Mouse (Mus musculus): ENCODE measurements at regions not wholly inside any gene's neighbourhood (a gene's known extent, or its start where the extent isn't known, plus 50 kb on each side); places are given as distances from the start of the nearest gene placed in this dataset.
A peak's percentile ranks its signal among the peaks of the same experiment; 100 is the strongest.

- Histone ChIP-seq H3K27me3 (ENCODE audit: control insufficient read depth, insufficient read depth, low read length) (no peaks in the 10 kb centered on the region), H3K4me1 (ENCODE audit: control insufficient read depth, insufficient read depth, low read length) (peaks cover 4% of the 10 kb centered on the region), H3K27ac (ENCODE audit: control insufficient read depth, insufficient read depth, low read depth, low read length) (no peak overlapping the region), H3K36me3 (ENCODE audit: control insufficient read depth, insufficient read depth, low read length) (no peaks in the 10 kb centered on the region), H3K4me3 (ENCODE audit: control insufficient read depth, low read depth, low read length) (no peak overlapping the region)
- no peak for TF ChIP-seq CTCF (IDR thresholded peaks at IDR 0.05; ENCODE audit: control insufficient read depth, insufficient read depth, insufficient replicate concordance, low read depth, low read length)
- no peak for TF ChIP-seq POLR2A (IDR thresholded peaks at IDR 0.05; ENCODE audit: control insufficient read depth, low read depth, low read length)
Measured at GRCm38 (mm10) chr13:45242261-45242660, 147.3 kb upstream of the Mylip start.

- Histone ChIP-seq H3K27ac (ENCODE audit: control insufficient read depth, insufficient read depth, low read depth, low read length) (no peak overlapping the region), H3K27me3 (ENCODE audit: control insufficient read depth, insufficient read depth, low read length) (no peaks in the 10 kb centered on the region), H3K4me1 (ENCODE audit: control insufficient read depth, insufficient read depth, low read length) (peaks cover 4% of the 10 kb centered on the region), H3K4me3 (ENCODE audit: control insufficient read depth, low read depth, low read length) (peak overlapping the region; percentile 68), H3K36me3 (ENCODE audit: control insufficient read depth, insufficient read depth, low read length) (no peaks in the 10 kb centered on the region)
- TF ChIP-seq CTCF (IDR thresholded peaks at IDR 0.05; ENCODE audit: control insufficient read depth, insufficient read depth, insufficient replicate concordance, low read depth, low read length): no peak
- TF ChIP-seq POLR2A (IDR thresholded peaks at IDR 0.05; ENCODE audit: control insufficient read depth, low read depth, low read length): no peak
Measured at GRCm38 (mm10) chr13:45242750-45243149, 146.8 kb upstream of the Mylip start.

GRCm38 (mm10) chr13:45245651-45246050 lies 143.9 kb upstream of the Mylip start:
- TF ChIP-seq POLR2A (IDR thresholded peaks at IDR 0.05; ENCODE audit: control insufficient read depth, low read depth, low read length) (no peak), CTCF (IDR thresholded peaks at IDR 0.05; ENCODE audit: control insufficient read depth, insufficient read depth, insufficient replicate concordance, low read depth, low read length) (no peak)
- H3K27me3 ChIP-seq (ENCODE audit: control insufficient read depth, insufficient read depth, low read length): no peaks in the 10 kb centered on the region
- H3K4me1 ChIP-seq (ENCODE audit: control insufficient read depth, insufficient read depth, low read length): peaks cover 4% of the 10 kb centered on the region
- no peak overlapping the region for H3K27ac ChIP-seq (ENCODE audit: control insufficient read depth, insufficient read depth, low read depth, low read length)
- H3K4me3 ChIP-seq (ENCODE audit: control insufficient read depth, low read depth, low read length): no peak overlapping the region
- H3K36me3 ChIP-seq (ENCODE audit: control insufficient read depth, insufficient read depth, low read length): no peaks in the 10 kb centered on the region

- H3K27me3 ChIP-seq (ENCODE audit: control insufficient read depth, insufficient read depth, low read length): no peaks in the 10 kb centered on the region
Measured at GRCm38 (mm10) chr13:45246341-45246740, 143.2 kb upstream of the Mylip start.

GRCm38 (mm10) chr13:45250028-45250427 lies 139.5 kb upstream of the Mylip start:
- Histone ChIP-seq H3K27me3 (ENCODE audit: control insufficient read depth, insufficient read depth, low read length) (no peaks in the 10 kb centered on the region), H3K4me3 (ENCODE audit: control insufficient read depth, low read depth, low read length) (no peak overlapping the region), H3K4me1 (ENCODE audit: control insufficient read depth, insufficient read depth, low read length) (no peaks in the 10 kb centered on the region), H3K27ac (ENCODE audit: control insufficient read depth, insufficient read depth, low read depth, low read length) (no peak overlapping the region), H3K36me3 (ENCODE audit: control insufficient read depth, insufficient read depth, low read length) (no peaks in the 10 kb centered on the region)
- no peak for TF ChIP-seq POLR2A (IDR thresholded peaks at IDR 0.05; ENCODE audit: control insufficient read depth, low read depth, low read length)

More at GRCm38 (mm10) chr13:45246341-45246740, 143.2 kb upstream of the Mylip start:
- Histone ChIP-seq H3K4me3 (ENCODE audit: control insufficient read depth, low read depth, low read length) (no peak overlapping the region), H3K27ac (ENCODE audit: control insufficient read depth, insufficient read depth, low read depth, low read length) (no peak overlapping the region), H3K4me1 (ENCODE audit: control insufficient read depth, insufficient read depth, low read length) (peaks cover 4% of the 10 kb centered on the region), H3K36me3 (ENCODE audit: control insufficient read depth, insufficient read depth, low read length) (no peaks in the 10 kb centered on the region)
- TF ChIP-seq CTCF (IDR thresholded peaks at IDR 0.05; ENCODE audit: control insufficient read depth, insufficient read depth, insufficient replicate concordance, low read depth, low read length) (no peak), POLR2A (IDR thresholded peaks at IDR 0.05; ENCODE audit: control insufficient read depth, low read depth, low read length) (no peak)

- Histone ChIP-seq H3K36me3 (ENCODE audit: control insufficient read depth, insufficient read depth, low read length) (no peaks in the 10 kb centered on the region), H3K4me3 (ENCODE audit: control insufficient read depth, low read depth, low read length) (no peak overlapping the region), H3K27me3 (ENCODE audit: control insufficient read depth, insufficient read depth, low read length) (no peaks in the 10 kb centered on the region), H3K27ac (ENCODE audit: control insufficient read depth, insufficient read depth, low read depth, low read length) (no peak overlapping the region), H3K4me1 (ENCODE audit: control insufficient read depth, insufficient read depth, low read length) (no peaks in the 10 kb centered on the region)
- TF ChIP-seq POLR2A (IDR thresholded peaks at IDR 0.05; ENCODE audit: control insufficient read depth, low read depth, low read length) (no peak), CTCF (IDR thresholded peaks at IDR 0.05; ENCODE audit: control insufficient read depth, insufficient read depth, insufficient replicate concordance, low read depth, low read length) (no peak)
Measured at GRCm38 (mm10) chr13:45251068-45251467, 138.5 kb upstream of the Mylip start.

- Histone ChIP-seq H3K36me3 (ENCODE audit: control insufficient read depth, insufficient read depth, low read length) (no peaks in the 10 kb centered on the region), H3K27ac (ENCODE audit: control insufficient read depth, insufficient read depth, low read depth, low read length) (no peak overlapping the region), H3K4me1 (ENCODE audit: control insufficient read depth, insufficient read depth, low read length) (no peaks in the 10 kb centered on the region), H3K4me3 (ENCODE audit: control insufficient read depth, low read depth, low read length) (no peak overlapping the region), H3K27me3 (ENCODE audit: control insufficient read depth, insufficient read depth, low read length) (no peaks in the 10 kb centered on the region)
- TF ChIP-seq CTCF (IDR thresholded peaks at IDR 0.05; ENCODE audit: control insufficient read depth, insufficient read depth, insufficient replicate concordance, low read depth, low read length) (no peak), POLR2A (IDR thresholded peaks at IDR 0.05; ENCODE audit: control insufficient read depth, low read depth, low read length) (no peak)
Measured at GRCm38 (mm10) chr13:45252126-45252525, 137.4 kb upstream of the Mylip start.

- Histone ChIP-seq H3K36me3 (ENCODE audit: control insufficient read depth, insufficient read depth, low read length) (no peaks in the 10 kb centered on the region), H3K4me1 (ENCODE audit: control insufficient read depth, insufficient read depth, low read length) (no peaks in the 10 kb centered on the region), H3K4me3 (ENCODE audit: control insufficient read depth, low read depth, low read length) (no peak overlapping the region), H3K27ac (ENCODE audit: control insufficient read depth, insufficient read depth, low read depth, low read length) (no peak overlapping the region), H3K27me3 (ENCODE audit: control insufficient read depth, insufficient read depth, low read length) (no peaks in the 10 kb centered on the region)
- no peak for TF ChIP-seq POLR2A (IDR thresholded peaks at IDR 0.05; ENCODE audit: control insufficient read depth, low read depth, low read length)
- no peak for TF ChIP-seq CTCF (IDR thresholded peaks at IDR 0.05; ENCODE audit: control insufficient read depth, insufficient read depth, insufficient replicate concordance, low read depth, low read length)
Measured at GRCm38 (mm10) chr13:45253221-45253620, 136.3 kb upstream of the Mylip start.

Measured in testis, adult 2 months (tissue).